Mouse (Mus musculus): ENCODE results near the gene Ropn1. TPM values are rescaled to one million over a fixed set of nuclear protein-coding genes. Genes with fewer than 3 reads are reported as not detected.

The Ropn1 gene
- polyA plus RNA-seq, 1 experiment from 2014 or later: not detected

- H3K9ac ChIP-seq (ENCODE audit: low read depth, low read length): no peak overlapping the region
- H3K27me3 ChIP-seq (ENCODE audit: insufficient read depth, low read length): no peaks in the 10 kb centered on the region
- ATAC-seq (replicated peaks; ENCODE audit: low FRiP score, low read depth): peak; percentile 57
- H3K9me3 ChIP-seq (replicated peaks; ENCODE audit: low read length): no peaks in the 10 kb centered on the region
- no peak overlapping the region for H3K27ac ChIP-seq
- H3K4me3 ChIP-seq (replicated peaks; ENCODE audit: low read depth, low read length): no peak overlapping the region
- DNase-seq (ENCODE audit: low spot score): peak; percentile 95
- peak; percentile 90 for TF ChIP-seq CTCF (IDR thresholded peaks at IDR 0.05; ENCODE audit: low read depth)
- 0 out of 2 replicates have a peak, but pooled peaks cover 10% of the 10 kb centered on the region for H3K36me3 ChIP-seq (ENCODE audit: insufficient read depth, low read length)
- WGBS: 18% methylated on average over 7 of the region's 7 CpGs
- no peak overlapping the region for H3K4me2 ChIP-seq (ENCODE audit: low read length)
- H3K4me1 ChIP-seq (replicated peaks; ENCODE audit: insufficient read depth, low read length): no peaks in the 10 kb centered on the region
These were observed 50.6 kb downstream of the Ropn1 start for GRCm38 (mm10) chr16:34700165-34700827.

DNA sequence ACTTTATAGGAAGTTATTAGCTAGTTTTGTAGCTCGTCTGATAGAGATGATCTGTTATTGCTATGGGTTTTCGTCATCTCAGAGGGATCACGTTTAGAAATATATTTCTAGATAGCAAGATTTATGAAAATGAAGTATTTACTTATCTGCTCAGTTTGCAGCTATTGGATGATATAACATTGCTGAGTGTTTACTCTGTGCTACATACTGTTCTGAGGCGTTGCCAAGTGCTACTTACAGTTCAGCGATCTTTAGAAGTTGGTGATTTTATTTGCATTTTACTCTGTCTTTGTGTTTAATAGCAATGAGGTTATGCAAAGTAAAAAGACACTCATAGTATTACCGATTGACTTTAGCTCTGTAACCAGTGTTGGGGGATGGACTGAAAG is 51.1 kb downstream of the Ropn1 start:
- no peak overlapping the region for H3K27ac ChIP-seq
- no peaks in the 10 kb centered on the region for H3K4me1 ChIP-seq (replicated peaks; ENCODE audit: insufficient read depth, low read length)
- H3K27me3 ChIP-seq (ENCODE audit: insufficient read depth, low read length): no peaks in the 10 kb centered on the region
- 0 out of 2 replicates have a peak, but pooled peaks cover 11% of the 10 kb centered on the region for H3K36me3 ChIP-seq (ENCODE audit: insufficient read depth, low read length)
- H3K9ac ChIP-seq (ENCODE audit: low read depth, low read length): no peak overlapping the region
- H3K9me3 ChIP-seq (replicated peaks; ENCODE audit: low read length): no peaks in the 10 kb centered on the region
- TF ChIP-seq CTCF (IDR thresholded peaks at IDR 0.05; ENCODE audit: low read depth): no peak
- no peak overlapping the region for H3K4me3 ChIP-seq (replicated peaks; ENCODE audit: low read depth, low read length)
- H3K4me2 ChIP-seq (ENCODE audit: low read length): no peak overlapping the region
- ATAC-seq (replicated peaks; ENCODE audit: low FRiP score, low read depth) (no peak), DNase-seq (ENCODE audit: low spot score) (no peak)
- 86% methylated on average over 6 of the region's 6 CpGs for WGBS

DNA sequence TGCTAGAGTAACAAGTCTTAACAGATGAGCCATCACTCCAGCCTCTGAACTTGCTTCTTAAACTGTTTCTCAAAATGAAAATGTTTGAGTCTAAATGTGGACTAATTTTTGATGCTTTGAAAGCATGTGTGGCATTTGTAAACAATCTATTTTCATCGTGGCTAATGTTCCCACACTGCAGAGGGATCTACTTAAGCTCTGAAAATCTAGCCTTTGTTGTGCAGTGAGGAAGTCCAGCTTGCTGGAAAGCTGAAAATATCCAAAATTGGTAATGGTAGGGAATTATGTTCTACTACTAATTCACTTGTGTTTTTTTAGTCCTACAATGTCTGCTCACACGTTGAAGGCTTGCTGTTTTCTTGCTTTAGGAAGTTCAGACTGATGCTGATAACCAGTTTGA is 56.3 kb downstream of the Ropn1 start:
- no peak overlapping the region for H3K27ac ChIP-seq
- DNase-seq (ENCODE audit: low spot score) (no peak), ATAC-seq (replicated peaks; ENCODE audit: low FRiP score, low read depth) (no peak)
- no peaks in the 10 kb centered on the region for H3K4me1 ChIP-seq (replicated peaks; ENCODE audit: insufficient read depth, low read length)
- no peak overlapping the region for H3K9ac ChIP-seq (ENCODE audit: low read depth, low read length)
- no peak for TF ChIP-seq CTCF (IDR thresholded peaks at IDR 0.05; ENCODE audit: low read depth)
- H3K27me3 ChIP-seq (ENCODE audit: insufficient read depth, low read length): no peaks in the 10 kb centered on the region
- peaks cover 14% of the 10 kb centered on the region; the same call in 1 of the 2 replicates for H3K36me3 ChIP-seq (ENCODE audit: insufficient read depth, low read length)
- no peak overlapping the region for H3K4me3 ChIP-seq (replicated peaks; ENCODE audit: low read depth, low read length)
- H3K4me2 ChIP-seq (ENCODE audit: low read length): no peak overlapping the region
- 77% methylated on average over 2 of the region's 2 CpGs for WGBS
- no peaks in the 10 kb centered on the region for H3K9me3 ChIP-seq (replicated peaks; ENCODE audit: low read length)

DNA sequence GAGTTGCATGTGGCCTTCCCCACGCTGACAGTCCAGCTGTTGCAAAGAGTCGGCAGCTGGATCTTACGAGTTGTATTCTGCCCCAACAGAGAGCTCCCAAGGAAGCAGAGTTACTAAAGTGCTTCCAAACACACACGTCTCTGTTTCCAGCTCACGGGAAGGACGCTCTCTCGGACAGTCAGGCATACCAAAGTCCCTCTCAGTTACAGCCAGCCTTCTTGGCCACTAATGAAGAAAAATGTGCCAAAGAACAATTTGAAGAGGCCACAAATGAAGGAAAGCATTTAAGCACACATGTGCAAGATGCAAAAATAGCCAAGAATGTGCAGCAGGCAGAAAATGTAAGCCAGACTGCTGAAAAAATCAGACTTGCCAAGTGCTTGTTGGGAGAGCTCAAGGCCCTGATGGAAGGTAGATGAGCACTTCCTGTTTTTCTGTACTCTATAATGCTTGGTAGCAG is 56.8 kb downstream of the Ropn1 start:
- DNase-seq (ENCODE audit: low spot score) (peak; percentile 29), ATAC-seq (replicated peaks; ENCODE audit: low FRiP score, low read depth) (no peak)
- peaks cover 14% of the 10 kb centered on the region; the same call in 1 of the 2 replicates for H3K36me3 ChIP-seq (ENCODE audit: insufficient read depth, low read length)
- no peak overlapping the region for H3K4me3 ChIP-seq (replicated peaks; ENCODE audit: low read depth, low read length)
- no peak overlapping the region for H3K4me2 ChIP-seq (ENCODE audit: low read length)
- H3K9ac ChIP-seq (ENCODE audit: low read depth, low read length): no peak overlapping the region
- WGBS: 76% methylated on average over 7 of the region's 7 CpGs
- no peaks in the 10 kb centered on the region for H3K9me3 ChIP-seq (replicated peaks; ENCODE audit: low read length)
- no peaks in the 10 kb centered on the region for H3K27me3 ChIP-seq (ENCODE audit: insufficient read depth, low read length)
- H3K4me1 ChIP-seq (replicated peaks; ENCODE audit: insufficient read depth, low read length): no peaks in the 10 kb centered on the region
- TF ChIP-seq CTCF (IDR thresholded peaks at IDR 0.05; ENCODE audit: low read depth): no peak
- no peak overlapping the region; the same call in 1 of the 2 replicates for H3K27ac ChIP-seq

GRCm38 (mm10) chr16:34711481-34711880 is 61.8 kb downstream of the Ropn1 start:
- H3K4me2 ChIP-seq (ENCODE audit: low read length): no peak overlapping the region
- H3K9me3 ChIP-seq (replicated peaks; ENCODE audit: low read length): no peaks in the 10 kb centered on the region
- TF ChIP-seq CTCF (IDR thresholded peaks at IDR 0.05; ENCODE audit: low read depth): peak; percentile 67
- peak; percentile 58 for DNase-seq (ENCODE audit: low spot score)
- no peak for ATAC-seq (replicated peaks; ENCODE audit: low FRiP score, low read depth)
- H3K36me3 ChIP-seq (ENCODE audit: insufficient read depth, low read length): peaks cover 4% of the 10 kb centered on the region; the same call in 1 of the 2 replicates
- H3K4me1 ChIP-seq (replicated peaks; ENCODE audit: insufficient read depth, low read length): no peaks in the 10 kb centered on the region
- H3K9ac ChIP-seq (ENCODE audit: low read depth, low read length): no peak overlapping the region
- H3K27me3 ChIP-seq (ENCODE audit: insufficient read depth, low read length): no peaks in the 10 kb centered on the region
- H3K4me3 ChIP-seq (replicated peaks; ENCODE audit: low read depth, low read length): no peak overlapping the region
- no peak overlapping the region for H3K27ac ChIP-seq
- 76% methylated on average over 3 of the region's 3 CpGs for WGBS

GRCm38 (mm10) chr16:34725156-34725555 is 75.4 kb downstream of the Ropn1 start:
- Histone ChIP-seq H3K27me3 (ENCODE audit: insufficient read depth, low read length) (no peaks in the 10 kb centered on the region), H3K36me3 (ENCODE audit: insufficient read depth, low read length) (peaks cover 20% of the 10 kb centered on the region), H3K4me1 (replicated peaks; ENCODE audit: insufficient read depth, low read length) (no peaks in the 10 kb centered on the region), H3K9me3 (replicated peaks; ENCODE audit: low read length) (no peaks in the 10 kb centered on the region), H3K27ac (no peak overlapping the region), H3K4me3 (replicated peaks; ENCODE audit: low read depth, low read length) (no peak overlapping the region), H3K4me2 (ENCODE audit: low read length) (no peak overlapping the region), H3K9ac (ENCODE audit: low read depth, low read length) (no peak overlapping the region)
- DNase-seq (ENCODE audit: low spot score): no peak
- no peak for ATAC-seq (replicated peaks; ENCODE audit: low FRiP score, low read depth)
- WGBS: 94% methylated on average over 3 of the region's 3 CpGs
- no peak for TF ChIP-seq CTCF (IDR thresholded peaks at IDR 0.05; ENCODE audit: low read depth)

Other genes with a start within 250 kb of the Ropn1 start
- gene Kalrn, start 76.4 kb upstream of the Ropn1 start, polyA plus RNA-seq (2015; fragmentation: Nextera tagmentation; extraction: Ambion mirVana): 19.5 and 20.0 TPM in 2 replicates
- gene Ccdc14, start 40.7 kb downstream of the Ropn1 start, polyA plus RNA-seq (2015; fragmentation: Nextera tagmentation; extraction: Ambion mirVana): 4.0 and 4.4 TPM in 2 replicates
- gene Mylk, start 95.3 kb downstream of the Ropn1 start, polyA plus RNA-seq (2015; fragmentation: Nextera tagmentation; extraction: Ambion mirVana): 67.3 and 68.5 TPM in 2 replicates